Mouse (Mus musculus) liver, adult 2 months (tissue): ENCODE data around the gene Klk8.

ENCODE experiments used
- CTCF ChIP-seq: fragments of 200-500 bp; IDR thresholded peaks from 2 replicates; pipeline ENCODE4 v1.5.1; 2011; ENCODE audit warnings: low read depth, low read length, control low read depth
- POLR2A ChIP-seq: fragments of 200-500 bp; IDR thresholded peaks from 2 replicates; pipeline ENCODE4 v1.6.1; 2011; ENCODE audit warnings: low read length, control low read depth; ENCODE audit not compliant: insufficient read depth; ENCODE audit errors: extremely low read depth

DNA sequence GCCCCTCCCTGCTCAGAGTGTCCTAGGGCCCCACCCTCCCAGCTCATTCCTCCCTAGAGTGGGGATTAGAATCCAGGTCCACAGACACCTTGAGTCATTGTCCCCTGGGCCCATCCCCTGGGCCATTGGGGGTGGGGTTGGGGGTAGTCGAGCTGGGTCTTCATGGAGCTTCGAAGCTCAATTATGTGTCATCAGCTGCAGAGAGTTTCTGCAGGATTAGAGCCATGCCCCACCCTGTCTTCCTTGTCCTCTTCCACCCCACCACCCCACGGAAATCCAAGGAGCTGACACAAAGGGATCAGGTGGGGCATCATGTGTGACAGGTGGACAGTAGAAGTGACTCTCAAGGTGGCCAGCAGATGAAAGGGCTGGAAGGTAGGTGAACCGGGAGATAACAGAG, 28.8 kb upstream of the Klk8 start, which contains the start of gene Klk12:
- TF ChIP-seq CTCF, result no peak
- no peak for TF ChIP-seq POLR2A
